Mouse (Mus musculus) adrenal gland, postnatal 14 days (tissue): ENCODE measurements around the gene Kera. TPM values are rescaled to one million over a fixed set of nuclear protein-coding genes. Genes with fewer than 3 reads are reported as not detected.

Experiments used
- total RNA-seq: library from RNA; stranded (reverse); gene quantifications from 2 replicates; pipeline ENCODE4 v1.2.3, GENCODE M21; 2021

Kera gene
- total RNA-seq, 1 experiment from 2014 or later: not detected

Other genes with a start within 250 kb of the Kera start
- 214 and 240 TPM in 2 replicates for gene Dcn, start 127.3 kb upstream of the Kera start, total RNA-seq
- 23.8 and 24.7 TPM in 2 replicates for gene Lum, start 41.8 kb upstream of the Kera start, total RNA-seq
- gene Epyc, start 37.2 kb downstream of the Kera start, total RNA-seq: 0.19 and 0.49 TPM in 2 replicates
- gene Ccer1, start 86.2 kb downstream of the Kera start, total RNA-seq: not detected in 2 replicates
- not detected in 2 replicates for gene C030005K15Rik, start 119.9 kb downstream of the Kera start, total RNA-seq